Mouse (Mus musculus) liver, embryonic 11.5 days (tissue): Measurements from ENCODE around the gene 1700021F05Rik. TPM values are rescaled to one million over a fixed set of nuclear protein-coding genes. Genes with fewer than 3 reads are reported as not detected.

Source experiments
- ATAC-seq: fragments of 200-750 bp; cut with Nextera tagmentation; replicated peaks from 2 replicates; pipeline ENCODE4 v1.8.0; 2017; ENCODE audit warnings: moderate number of reproducible peaks, mild to moderate bottlenecking, moderate TSS enrichment, moderate library complexity; ENCODE audit not compliant: low FRiP score
- DNase-seq: peaks from one replicate; pipeline ENCODE4 v3.0.0-alpha.2; 2017; ENCODE audit warnings: low spot score
- H3K27ac ChIP-seq: fragments of 300-500 bp; sonication (generic); 2 replicates; pipeline ENCODE4 v1.5.1; 2014; ENCODE audit warnings: mild to moderate bottlenecking, low read depth, low read length, control low read depth
- H3K27me3 ChIP-seq: fragments of 300-500 bp; sonication (generic); replicated peaks from 2 replicates; pipeline ENCODE4 v1.6.1; 2014; ENCODE audit warnings: low read length, mixed read lengths; ENCODE audit not compliant: control insufficient read depth, insufficient read depth
- H3K36me3 ChIP-seq: fragments of 300-500 bp; sonication (generic); 2 replicates; pipeline ENCODE4 v1.6.1; 2014; ENCODE audit warnings: mild to moderate bottlenecking, low read length, moderate library complexity, mixed read lengths; ENCODE audit not compliant: control insufficient read depth, insufficient read depth
- H3K4me1 ChIP-seq: fragments of 300-500 bp; sonication (generic); replicated peaks from 2 replicates; pipeline ENCODE4 v1.6.1; 2014; ENCODE audit warnings: low read length, mixed read lengths; ENCODE audit not compliant: control insufficient read depth, insufficient read depth
- H3K4me2 ChIP-seq: fragments of 300-500 bp; sonication (generic); 2 replicates; pipeline ENCODE4 v1.6.1; 2014; ENCODE audit warnings: mild to moderate bottlenecking, control low read depth, moderate library complexity
- H3K4me3 ChIP-seq: fragments of 300-500 bp; sonication (generic); 2 replicates; pipeline ENCODE4 v1.5.1; 2014; ENCODE audit warnings: low read depth, low read length, control low read depth
- H3K9ac ChIP-seq: fragments of 300-500 bp; sonication (generic); 2 replicates; pipeline ENCODE4 v1.6.1; 2014; ENCODE audit warnings: low read depth, low read length, control low read depth
- H3K9me3 ChIP-seq: fragments of 300-500 bp; sonication (generic); 2 replicates; pipeline ENCODE4 v1.6.1; 2016; ENCODE audit warnings: low read length, inconsistent platforms, mixed read lengths; ENCODE audit not compliant: control insufficient read depth
- WGBS: fragments of 180-500 bp; shearing (Covaris S2); extraction: QIAGEN DNeasy Blood & Tissue Kit; methylation state at CpG from one replicate; pipeline ENCODE4 v1.1.7; 2014; 5-methylcytosine and 5-hydroxymethylcytosine counted together
- polyA plus RNA-seq: library from polyadenylated mRNA; unstranded; fragments of >200 nt; fragmentation: Nextera tagmentation; extraction: Ambion mirVana; gene quantifications from 2 replicates; pipeline ENCODE4 v1.2.1, GENCODE M21; 2014

1700021F05Rik gene
- polyA plus RNA-seq, 1 experiment from 2014 or later = 80.7 TPM

DNA sequence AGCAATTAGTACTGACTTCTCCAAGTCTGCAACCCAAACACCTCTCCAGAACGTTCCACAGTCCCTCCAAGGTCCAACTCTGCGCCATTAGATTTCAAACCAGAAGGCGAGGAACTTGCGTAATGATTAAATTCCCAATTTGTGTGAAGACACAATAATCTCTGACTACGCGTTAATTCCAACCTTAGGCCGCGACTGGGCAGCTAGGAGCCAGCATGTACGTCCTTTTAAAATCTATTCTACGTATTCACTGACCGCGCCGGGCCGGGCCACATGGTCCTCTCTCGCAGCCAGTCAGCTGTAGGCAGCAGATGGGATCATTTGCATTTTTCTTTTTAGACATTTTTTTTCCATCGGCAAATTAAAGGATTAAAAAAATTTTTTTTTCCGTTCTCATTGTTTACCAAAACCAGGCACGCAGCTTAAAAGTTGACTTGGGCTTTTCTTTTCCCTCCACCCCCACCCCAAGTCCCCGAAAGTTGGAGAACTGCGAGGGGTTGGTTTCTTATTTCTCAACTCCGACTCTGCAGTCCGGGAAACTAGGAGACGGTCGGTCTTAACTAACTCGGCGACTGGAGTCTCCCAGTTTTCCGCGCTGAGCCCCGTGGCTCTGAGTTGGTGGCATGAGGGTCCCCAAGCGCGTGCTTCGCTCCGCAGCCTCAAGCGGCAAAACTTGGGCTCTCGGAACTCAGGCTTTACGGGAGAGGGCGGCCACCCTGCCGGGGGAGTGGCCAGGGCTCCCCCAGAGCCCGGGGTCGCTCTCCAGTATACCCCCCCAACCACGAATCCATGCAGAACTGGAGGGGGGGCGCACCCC, 62.7 kb downstream of the 1700021F05Rik start:
- ATAC-seq (peak; percentile 40), DNase-seq (peak; percentile 77)
- Histone ChIP-seq H3K27ac (peak overlapping the region; percentile 96), H3K4me3 (peak overlapping the region; percentile 79), H3K4me1 (peaks cover 28% of the 10 kb centered on the region), H3K4me2 (peak overlapping the region; percentile 97), H3K27me3 (no peaks in the 10 kb centered on the region), H3K9me3 (no peaks in the 10 kb centered on the region), H3K36me3 (no peaks in the 10 kb centered on the region), H3K9ac (peak overlapping the region; percentile 93)
- WGBS = 1% methylated on average over 42 of the region's 42 CpGs

DNA sequence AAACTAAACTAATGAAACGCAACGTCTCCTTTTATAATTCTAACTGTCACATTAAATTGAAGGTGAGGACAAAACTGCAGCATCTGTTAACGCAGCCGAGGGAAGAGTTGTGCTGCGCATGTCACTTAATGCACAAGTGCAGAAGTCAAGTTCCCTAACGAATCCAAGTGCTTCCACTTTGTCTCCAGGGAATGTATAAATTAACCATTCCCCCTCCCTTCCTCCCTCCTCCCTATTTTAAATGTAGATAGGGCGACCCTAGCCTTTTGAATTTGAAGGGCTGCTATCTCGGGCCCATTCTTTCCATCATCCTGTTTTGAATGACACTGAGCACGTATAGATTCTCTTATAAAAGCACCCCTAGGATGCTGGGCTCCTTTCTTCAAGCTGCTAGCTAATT, 63.3 kb downstream of the 1700021F05Rik start:
- no peak for DNase-seq
- ATAC-seq = no peak
- H3K27ac ChIP-seq = peak overlapping the region; percentile 41; the same call in 1 of the 2 replicates
- peak overlapping the region; percentile 79 for H3K4me3 ChIP-seq
- H3K9ac ChIP-seq = peak overlapping the region; percentile 93
- H3K27me3 ChIP-seq = no peaks in the 10 kb centered on the region
- 25% methylated on average over 9 of the region's 9 CpGs for WGBS
- H3K36me3 ChIP-seq = no peaks in the 10 kb centered on the region
- peak overlapping the region; percentile 97 for H3K4me2 ChIP-seq
- peaks cover 27% of the 10 kb centered on the region for H3K4me1 ChIP-seq
- no peaks in the 10 kb centered on the region for H3K9me3 ChIP-seq

DNA sequence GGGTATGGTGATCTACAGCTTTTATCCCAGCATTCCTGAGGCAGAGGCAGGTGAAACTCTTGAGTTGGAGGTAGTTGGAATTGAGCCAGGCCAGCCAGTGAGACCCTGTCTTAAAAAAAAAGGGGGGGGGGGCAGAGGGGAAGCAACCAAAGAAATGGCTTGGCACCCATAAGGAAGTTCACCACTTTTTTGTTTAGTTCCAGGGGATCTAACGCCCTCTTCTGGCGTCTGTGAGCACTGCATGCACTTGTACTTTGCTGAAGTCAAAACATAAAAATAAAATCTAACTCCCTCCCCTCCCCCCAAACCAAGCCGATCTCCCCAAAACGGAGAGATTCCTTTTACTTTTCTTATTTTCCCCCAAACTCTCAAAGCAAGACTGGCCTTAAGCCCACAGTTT, 65.4 kb downstream of the 1700021F05Rik start:
- no peaks in the 10 kb centered on the region for H3K9me3 ChIP-seq
- no peak overlapping the region for H3K27ac ChIP-seq
- ATAC-seq (no peak), DNase-seq (no peak)
- H3K4me3 ChIP-seq = no peak overlapping the region
- H3K36me3 ChIP-seq = no peaks in the 10 kb centered on the region
- no peak overlapping the region for H3K9ac ChIP-seq
- peaks cover 11% of the 10 kb centered on the region for H3K4me1 ChIP-seq
- H3K27me3 ChIP-seq = no peaks in the 10 kb centered on the region
- no peak overlapping the region for H3K4me2 ChIP-seq
- WGBS = 31% methylated on average over 4 of the region's 4 CpGs

Other genes with a start within 250 kb of the 1700021F05Rik start
- 7.2 TPM in 2 replicates for gene Bend3, start 62.2 kb downstream of the 1700021F05Rik start, polyA plus RNA-seq
- gene Gm9803, start 16.9 kb downstream of the 1700021F05Rik start, polyA plus RNA-seq = 10.3 and 11.6 TPM in 2 replicates
- 420 and 459 TPM in 2 replicates for gene Cd24a, start 37.3 kb upstream of the 1700021F05Rik start, polyA plus RNA-seq